Mouse (Mus musculus) embryonic fibroblast, embryonic 13.5 days (primary cell): ENCODE data around the gene Ncam2.

Source experiments
- CTCF ChIP-seq: IDR thresholded peaks from 2 replicates; pipeline ENCODE4 v1.5.1; 2011; ENCODE audit warnings: mild to moderate bottlenecking, control low read depth, low read length, moderate library complexity, borderline replicate concordance; ENCODE audit not compliant: insufficient read depth
- POLR2A ChIP-seq: IDR thresholded peaks from 2 replicates; pipeline ENCODE4 v1.6.1; 2011; ENCODE audit warnings: low read depth, mild to moderate bottlenecking, control low read depth, low read length, moderate library complexity

- no peak for TF ChIP-seq CTCF
- TF ChIP-seq POLR2A, result no peak
These were observed 280.6 kb downstream of the Ncam2 start for GRCm38 (mm10) chr16:81481058-81481457.
